Mouse (Mus musculus) liver, embryonic 14.5 days (tissue): ENCODE measurements around the gene Gm42674. TPM values are rescaled to one million over a fixed set of nuclear protein-coding genes. Genes with fewer than 3 reads are reported as not detected.
A peak's percentile ranks its signal among the peaks of the same experiment; 100 is the strongest.

ENCODE experiments used
- ATAC-seq: fragments of 200-750 bp; cut with Nextera tagmentation; 2 replicates; pipeline ENCODE4 v1.8.0; 2017; ENCODE audit warnings: moderate number of reproducible peaks, mild to moderate bottlenecking, moderate library complexity; ENCODE audit not compliant: insufficient read depth
- DNase-seq, 3 experiments: peaks; one replicate each; pipeline ENCODE4 v3.0.0-alpha.2; 2012 to 2013; ENCODE audit warnings: low read depth in 3 of 3, low spot score in 3 of 3
- H3K27ac ChIP-seq: fragments of 300-500 bp; sonication (generic); 2 replicates; pipeline ENCODE4 v1.5.1; 2014; ENCODE audit warnings: moderate library complexity, mild to moderate bottlenecking, control low read depth, inconsistent platforms
- H3K27me3 ChIP-seq: fragments of 300-500 bp; sonication (generic); 2 replicates; pipeline ENCODE4 v1.6.1; 2014; ENCODE audit warnings: mild to moderate bottlenecking, low read length, moderate library complexity; ENCODE audit not compliant: control insufficient read depth, insufficient read depth
- H3K36me3 ChIP-seq: fragments of 300-500 bp; sonication (generic); replicated peaks from 2 replicates; pipeline ENCODE4 v1.6.1; 2014; ENCODE audit warnings: low read depth; ENCODE audit not compliant: control insufficient read depth, insufficient read depth
- H3K4me1 ChIP-seq, 2 experiments: fragments of 200-500 bp in 1 of 2; fragments of 300-500 bp in 1 of 2; sonication (generic) in 1 of 2; replicated peaks; 2 replicates each; pipeline ENCODE4 v1.6.1; 2012 to 2014; ENCODE audit warnings: antibody characterized with exemption in 1 of 2, inconsistent platforms in 1 of 2, low read length in 1 of 2; ENCODE audit not compliant: control insufficient read depth in 2 of 2, insufficient read depth in 2 of 2
- H3K4me2 ChIP-seq: fragments of 300-500 bp; sonication (generic); 2 replicates; pipeline ENCODE4 v1.6.1; 2014; ENCODE audit warnings: low read depth, mild to moderate bottlenecking, control low read depth, moderate library complexity
- H3K4me3 ChIP-seq, 2 experiments: fragments of 200-500 bp in 1 of 2; fragments of 300-500 bp in 1 of 2; sonication (generic) in 1 of 2; 2 replicates each; pipeline ENCODE4 v1.5.1; 2012 to 2014; ENCODE audit warnings: low read depth in 2 of 2, low read length in 2 of 2, mild to moderate bottlenecking in 2 of 2, control low read depth in 1 of 2, inconsistent platforms in 1 of 2, moderate library complexity in 1 of 2; ENCODE audit not compliant: insufficient read depth in 1 of 2
- H3K9ac ChIP-seq: fragments of 300-500 bp; sonication (generic); replicated peaks from 2 replicates; pipeline ENCODE4 v1.6.1; 2014; ENCODE audit warnings: mild to moderate bottlenecking, control low read depth, moderate library complexity
- H3K9me3 ChIP-seq: fragments of 300-500 bp; sonication (generic); 2 replicates; pipeline ENCODE4 v1.6.1; 2016; ENCODE audit warnings: low read length, mixed read lengths; ENCODE audit not compliant: control insufficient read depth
- CTCF ChIP-seq: IDR thresholded peaks from 2 replicates; pipeline ENCODE4 v1.5.1; 2016; ENCODE audit warnings: antibody characterized with exemption, low read depth, control low read depth
- EP300 ChIP-seq: IDR thresholded peaks from 2 replicates; pipeline ENCODE4 v1.6.1; 2016; ENCODE audit warnings: antibody characterized with exemption, low read depth
- WGBS: fragments of 180-500 bp; shearing (Covaris S2); extraction: QIAGEN DNeasy Blood & Tissue Kit; methylation state at CpG from one replicate; pipeline ENCODE4 v1.1.7; 2014; ENCODE audit not compliant: insufficient replicate concordance; 5-methylcytosine and 5-hydroxymethylcytosine counted together
- polyA plus RNA-seq, 2 experiments: library from polyadenylated mRNA; depleted of rRNA in 1 of 2; stranded (reverse) in 1 of 2; unstranded in 1 of 2; fragments of >200 nt; fragmentation: Nextera tagmentation in 1 of 2; extraction: Ambion mirVana in 1 of 2; gene quantifications; 2 replicates each; pipeline versions ENCODE4 v1.2.1 to v1.2.3; 2012 to 2014

Gm42674 gene
- polyA plus RNA-seq, 2 experiments = not detected

- Histone ChIP-seq H3K36me3 (no peaks in the 10 kb centered on the region), H3K4me1 (no peaks in the 10 kb centered on the region), H3K4me2 (no peak overlapping the region), H3K9me3 (no peaks in the 10 kb centered on the region), H3K27ac (no peak overlapping the region), H3K9ac (no peak overlapping the region), H3K27me3 (no peaks in the 10 kb centered on the region), H3K4me3 (no peak overlapping the region)
- ATAC-seq (no peak), DNase-seq (no peak)
- TF ChIP-seq CTCF (no peak), EP300 (no peak)
- 31% methylated on average over 2 of the region's 2 CpGs for WGBS
Observed at GRCm38 (mm10) chr3:90631984-90632383, 30.3 kb downstream of the Gm42674 start.

DNA sequence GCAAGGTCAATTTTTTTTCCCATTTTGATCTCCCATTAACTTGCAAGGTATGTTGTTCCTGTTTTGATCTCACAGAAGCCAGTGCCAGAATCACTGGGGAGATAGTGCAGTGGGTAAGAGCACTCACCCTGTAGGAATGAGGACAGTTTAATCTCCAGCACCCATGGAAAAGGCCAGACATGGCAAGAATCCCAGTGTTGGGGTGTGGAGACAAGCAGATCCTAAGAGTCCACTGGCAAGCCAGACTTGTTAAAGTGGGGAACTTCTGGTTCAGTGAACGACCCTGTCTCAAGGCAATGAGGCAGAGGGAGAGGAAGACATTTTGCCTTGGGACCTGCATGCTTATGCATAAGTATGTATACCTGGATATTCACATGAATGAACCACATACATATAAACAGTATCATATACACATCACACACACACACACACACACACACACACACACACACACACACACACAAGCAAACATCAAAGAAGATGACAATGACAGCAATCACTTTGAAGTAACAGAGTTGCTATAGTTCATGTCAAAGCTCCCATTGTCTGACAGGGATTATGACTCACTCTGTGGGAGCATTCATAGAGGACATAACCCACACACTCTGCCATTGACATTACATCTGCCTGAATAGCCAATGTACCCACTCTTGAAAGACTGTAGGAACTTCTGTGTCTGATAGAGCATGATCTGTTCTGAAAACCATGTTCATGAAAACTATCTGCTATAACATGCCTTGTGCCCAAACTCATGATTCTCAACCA lies 37.0 kb downstream of the Gm42674 start:
- no peaks in the 10 kb centered on the region for H3K9me3 ChIP-seq
- no peaks in the 10 kb centered on the region for H3K36me3 ChIP-seq
- H3K4me3 ChIP-seq = no peak overlapping the region
- H3K27me3 ChIP-seq = no peaks in the 10 kb centered on the region
- DNase-seq = no peak
- TF ChIP-seq EP300 (no peak), CTCF (no peak)
- H3K9ac ChIP-seq = no peak overlapping the region
- 38% methylated on average over 1 of the region's 1 CpGs for WGBS
- ATAC-seq = no peak
- no peak overlapping the region for H3K4me2 ChIP-seq
- H3K4me1 ChIP-seq = no peaks in the 10 kb centered on the region
- H3K27ac ChIP-seq = no peak overlapping the region

- no peak for DNase-seq
- no peak for ATAC-seq
- no peaks in the 10 kb centered on the region for H3K27me3 ChIP-seq
- no peaks in the 10 kb centered on the region for H3K36me3 ChIP-seq
- H3K9me3 ChIP-seq = no peaks in the 10 kb centered on the region
- H3K4me3 ChIP-seq = no peak overlapping the region
- no peaks in the 10 kb centered on the region for H3K4me1 ChIP-seq
- no peak overlapping the region for H3K9ac ChIP-seq
- WGBS = 29% methylated on average over 7 of the region's 7 CpGs
- TF ChIP-seq EP300 (no peak), CTCF (peak; percentile 89)
- no peak overlapping the region for H3K4me2 ChIP-seq
- no peak overlapping the region for H3K27ac ChIP-seq
Observed at GRCm38 (mm10) chr3:90639511-90640154, 37.9 kb downstream of the Gm42674 start.

DNA sequence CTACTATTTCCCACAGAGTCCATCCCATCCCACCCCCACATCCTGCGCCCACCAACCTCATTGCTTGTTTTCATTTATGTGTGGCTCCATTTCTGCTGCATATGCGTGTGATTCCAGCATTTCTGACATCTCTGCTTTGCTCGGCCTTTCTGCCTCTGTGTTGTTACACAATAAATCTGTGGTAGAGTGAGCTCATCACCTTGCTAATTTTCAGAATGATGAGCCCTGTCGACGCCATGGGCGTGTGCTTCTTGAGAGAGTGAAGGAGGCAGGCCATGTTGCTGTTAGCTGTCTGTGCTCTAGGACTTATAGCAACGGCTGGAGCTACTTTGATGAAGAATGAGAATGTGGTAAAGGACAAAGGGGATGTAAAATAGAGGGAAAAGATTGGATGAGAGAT lies 39.3 kb downstream of the Gm42674 start:
- H3K4me2 ChIP-seq = no peak overlapping the region
- WGBS = 51% methylated on average over 7 of the region's 7 CpGs

DNA sequence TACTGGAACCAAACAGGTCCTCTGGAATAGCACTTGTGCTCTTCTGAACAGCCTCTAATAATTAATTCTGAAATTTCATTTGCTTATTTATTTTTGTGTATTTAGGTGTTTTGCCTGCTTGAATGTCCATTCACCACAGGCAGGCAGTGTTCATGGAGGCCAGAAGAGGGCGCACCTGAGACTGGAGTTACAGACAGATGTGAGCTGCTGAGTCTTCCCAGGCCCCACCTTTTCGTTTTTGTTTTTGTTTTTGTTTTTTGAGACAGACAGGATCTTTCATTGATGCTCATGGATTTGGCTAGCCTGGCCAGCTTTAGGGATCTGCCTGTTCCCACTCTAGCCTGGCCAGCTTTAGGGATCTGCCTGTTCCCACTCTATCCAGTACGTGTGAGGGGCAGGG lies 42.5 kb downstream of the Gm42674 start:
- Histone ChIP-seq H3K36me3 (no peaks in the 10 kb centered on the region), H3K27ac (no peak overlapping the region), H3K4me2 (no peak overlapping the region), H3K4me3 (no peak overlapping the region), H3K9me3 (no peaks in the 10 kb centered on the region), H3K27me3 (no peaks in the 10 kb centered on the region), H3K4me1 (no peaks in the 10 kb centered on the region), H3K9ac (no peak overlapping the region)
- 32% methylated on average over 3 of the region's 3 CpGs for WGBS
- ATAC-seq (no peak), DNase-seq (no peak)
- TF ChIP-seq EP300 = no peak
- TF ChIP-seq CTCF = peak; percentile 75

More for the DNA sequence above, 39.3 kb downstream of the Gm42674 start:
- no peak overlapping the region for H3K27ac ChIP-seq
- no peak for TF ChIP-seq EP300
- TF ChIP-seq CTCF = no peak
- no peak for DNase-seq
- no peaks in the 10 kb centered on the region for H3K4me1 ChIP-seq
- no peak overlapping the region for H3K4me3 ChIP-seq
- no peak overlapping the region for H3K9ac ChIP-seq
- H3K27me3 ChIP-seq = no peaks in the 10 kb centered on the region
- H3K9me3 ChIP-seq = no peaks in the 10 kb centered on the region
- no peaks in the 10 kb centered on the region for H3K36me3 ChIP-seq
- no peak for ATAC-seq
